Mouse (Mus musculus) cortical plate, adult 2 months (tissue): ENCODE data around the gene Gabpb2.

Experiments used
- CTCF ChIP-seq: fragments of 200-500 bp; IDR thresholded peaks from 2 replicates; pipeline ENCODE4 v1.5.1; 2011; ENCODE audit warnings: mild to moderate bottlenecking, control low read depth, low read length; ENCODE audit not compliant: insufficient read depth; ENCODE audit errors: extremely low read depth
- POLR2A ChIP-seq: fragments of 200-500 bp; IDR thresholded peaks from 2 replicates; pipeline ENCODE4 v1.6.1; 2011; ENCODE audit warnings: mild to moderate bottlenecking, low read length, control low read depth; ENCODE audit not compliant: insufficient read depth; ENCODE audit errors: extremely low read depth

DNA sequence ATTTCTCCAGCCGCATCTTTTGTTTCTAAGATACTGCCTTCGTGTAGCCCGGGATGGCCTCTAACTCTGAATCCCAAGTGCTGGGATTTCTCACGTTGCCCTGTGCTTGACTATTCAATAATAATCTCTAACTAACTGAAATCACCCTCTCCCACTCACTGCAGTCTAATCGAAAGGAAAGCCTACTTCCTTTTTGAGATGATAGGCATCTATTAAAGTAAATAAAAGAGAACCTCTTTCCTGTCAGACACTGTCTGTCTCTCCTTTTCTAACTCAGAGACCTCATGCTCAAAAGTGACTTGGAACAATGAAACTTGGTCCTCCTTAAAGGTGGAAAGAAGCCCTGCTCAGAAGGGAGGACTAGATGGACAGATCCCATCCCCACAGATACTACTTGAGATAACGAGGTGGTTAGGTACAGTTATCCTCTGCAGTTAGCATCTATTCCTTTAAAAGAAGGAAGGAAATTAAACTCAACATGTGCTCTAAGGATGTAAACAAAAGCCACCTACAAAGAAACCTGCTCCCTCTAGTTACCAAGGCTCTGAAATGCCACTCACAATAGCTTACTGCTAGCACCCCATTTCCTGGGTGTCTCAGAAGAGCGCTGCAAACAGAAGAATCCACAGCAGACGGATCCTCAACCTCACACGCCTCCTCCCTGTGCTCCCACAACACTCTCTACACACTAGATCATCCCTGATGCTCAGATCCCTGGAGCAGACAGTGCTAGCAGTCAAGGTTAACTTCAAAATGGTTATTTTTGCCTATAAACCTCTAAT is 32.7 kb downstream of the Gabpb2 start:
- TF ChIP-seq POLR2A (no peak), CTCF (no peak)
